Mouse (Mus musculus) ovary, adult 18-20 months (tissue): ENCODE results near the gene Csdc2.
A peak's percentile ranks its signal among the peaks of the same experiment; 100 is the strongest.

Experiments
- DNase-seq: peaks from one replicate; pipeline ENCODE4 v3.0.0; 2022; ENCODE audit warnings: low spot score, mixed read lengths

The Csdc2 gene

GRCm38 (mm10) chr15:81925760-81926445 lies 10.7 kb upstream of the Csdc2 start, which contains the start of gene Polr3h:
Gene Polr3h (minus strand): TSS chr15:81926240.
- peak; percentile 93 for DNase-seq

- no peak for DNase-seq
These were observed 10.1 kb upstream of the Csdc2 start for GRCm38 (mm10) chr15:81926446-81926822.

- no peak for DNase-seq
These were observed 8.8 kb upstream of the Csdc2 start for GRCm38 (mm10) chr15:81927741-81928140.

- peak; percentile 29 for DNase-seq
These were observed 8.3 kb upstream of the Csdc2 start for GRCm38 (mm10) chr15:81928277-81928676.

- no peak for DNase-seq
These were observed 3.5 kb upstream of the Csdc2 start for GRCm38 (mm10) chr15:81932951-81933470.

GRCm38 (mm10) chr15:81933986-81934385 lies 2.6 kb upstream of the Csdc2 start:
- DNase-seq = no peak

- no peak for DNase-seq
These were observed 506 bp upstream of the Csdc2 start for GRCm38 (mm10) chr15:81935869-81936637.

GRCm38 (mm10) chr15:81937098-81937972 lies 776 bp downstream of the Csdc2 start:
- DNase-seq = peak; percentile 72

- no peak for DNase-seq
These were observed 1.7 kb downstream of the Csdc2 start for GRCm38 (mm10) chr15:81938246-81938645.

- no peak for DNase-seq
These were observed 2.7 kb downstream of the Csdc2 start for GRCm38 (mm10) chr15:81939157-81939715.

- DNase-seq = no peak
These were observed 3.2 kb downstream of the Csdc2 start for GRCm38 (mm10) chr15:81939774-81940173.

GRCm38 (mm10) chr15:81940219-81940618 lies 3.7 kb downstream of the Csdc2 start:
- no peak for DNase-seq

- no peak for DNase-seq
These were observed 4.5 kb downstream of the Csdc2 start for GRCm38 (mm10) chr15:81941010-81941409.

- DNase-seq = no peak
These were observed 6.7 kb downstream of the Csdc2 start for GRCm38 (mm10) chr15:81943176-81943749.

GRCm38 (mm10) chr15:81949076-81949475 lies 12.5 kb downstream of the Csdc2 start:
- DNase-seq = no peak

GRCm38 (mm10) chr15:81949476-81950131 lies 13.0 kb downstream of the Csdc2 start:
- DNase-seq = no peak

GRCm38 (mm10) chr15:81950716-81951115 lies 14.2 kb downstream of the Csdc2 start:
- no peak for DNase-seq

GRCm38 (mm10) chr15:81951159-81951558 lies 14.6 kb downstream of the Csdc2 start:
- DNase-seq = no peak

- no peak for DNase-seq
These were observed 15.8 kb downstream of the Csdc2 start for GRCm38 (mm10) chr15:81952310-81952709.

- no peak for DNase-seq
These were observed 17.6 kb downstream of the Csdc2 start for GRCm38 (mm10) chr15:81954151-81954583.

GRCm38 (mm10) chr15:81954716-81955115 lies 18.2 kb downstream of the Csdc2 start:
- DNase-seq = no peak
